Mouse (Mus musculus): ENCODE data around the gene Prdm10.

The Prdm10 gene

GRCm38 (mm10) chr9:31262226-31263105 lies 17.9 kb upstream of the Prdm10 start:
- DNase-seq (ENCODE audit: low spot score), result peak; percentile 80

- DNase-seq (ENCODE audit: low spot score), result no peak
These were observed 14.2 kb upstream of the Prdm10 start for GRCm38 (mm10) chr9:31266013-31266659.

- DNase-seq (ENCODE audit: low spot score), result no peak
These were observed 8.9 kb upstream of the Prdm10 start for GRCm38 (mm10) chr9:31271221-31272015.

- DNase-seq (ENCODE audit: low spot score), result no peak
These were observed 8.2 kb upstream of the Prdm10 start for GRCm38 (mm10) chr9:31272160-31272559.

- DNase-seq (ENCODE audit: low spot score), result peak; percentile 34
These were observed 1.7 kb upstream of the Prdm10 start for GRCm38 (mm10) chr9:31278651-31279050.

- no peak for DNase-seq (ENCODE audit: low spot score)
These were observed 1.0 kb upstream of the Prdm10 start for GRCm38 (mm10) chr9:31279306-31279705.

- DNase-seq (ENCODE audit: low spot score), result no peak
These were observed 413 bp upstream of the Prdm10 start for GRCm38 (mm10) chr9:31279885-31280365.

GRCm38 (mm10) chr9:31281011-31281662 lies 799 bp downstream of the Prdm10 start:
- DNase-seq (ENCODE audit: low spot score), result no peak

- no peak for DNase-seq (ENCODE audit: low spot score)
These were observed 1.3 kb downstream of the Prdm10 start for GRCm38 (mm10) chr9:31281663-31282015.

- no peak for DNase-seq (ENCODE audit: low spot score)
These were observed 2.2 kb downstream of the Prdm10 start for GRCm38 (mm10) chr9:31282536-31282935.

- DNase-seq (ENCODE audit: low spot score), result no peak
These were observed 2.7 kb downstream of the Prdm10 start for GRCm38 (mm10) chr9:31283044-31283443.

- DNase-seq (ENCODE audit: low spot score), result no peak
These were observed 3.6 kb downstream of the Prdm10 start for GRCm38 (mm10) chr9:31283911-31284310.

GRCm38 (mm10) chr9:31290201-31290862 lies 10.0 kb downstream of the Prdm10 start:
- no peak for DNase-seq (ENCODE audit: low spot score)

- no peak for DNase-seq (ENCODE audit: low spot score)
These were observed 11.6 kb downstream of the Prdm10 start for GRCm38 (mm10) chr9:31291978-31292377.

- DNase-seq (ENCODE audit: low spot score), result no peak
These were observed 12.9 kb downstream of the Prdm10 start for GRCm38 (mm10) chr9:31293208-31293607.

GRCm38 (mm10) chr9:31295311-31295710 lies 15.0 kb downstream of the Prdm10 start:
- DNase-seq (ENCODE audit: low spot score), result no peak

- no peak for DNase-seq (ENCODE audit: low spot score)
These were observed 16.0 kb downstream of the Prdm10 start for GRCm38 (mm10) chr9:31296293-31296692.

- no peak for DNase-seq (ENCODE audit: low spot score)
These were observed 18.4 kb downstream of the Prdm10 start for GRCm38 (mm10) chr9:31298751-31299150.

GRCm38 (mm10) chr9:31300525-31300924 lies 20.2 kb downstream of the Prdm10 start:
- no peak for DNase-seq (ENCODE audit: low spot score)

GRCm38 (mm10) chr9:31301107-31301506 lies 20.8 kb downstream of the Prdm10 start:
- no peak for DNase-seq (ENCODE audit: low spot score)

Data from ovary, adult 18-20 months (tissue).